Mouse (Mus musculus): ENCODE data around the gene Marveld1.
A peak's percentile ranks its signal among the peaks of the same experiment; 100 is the strongest.

Gene Marveld1

DNA sequence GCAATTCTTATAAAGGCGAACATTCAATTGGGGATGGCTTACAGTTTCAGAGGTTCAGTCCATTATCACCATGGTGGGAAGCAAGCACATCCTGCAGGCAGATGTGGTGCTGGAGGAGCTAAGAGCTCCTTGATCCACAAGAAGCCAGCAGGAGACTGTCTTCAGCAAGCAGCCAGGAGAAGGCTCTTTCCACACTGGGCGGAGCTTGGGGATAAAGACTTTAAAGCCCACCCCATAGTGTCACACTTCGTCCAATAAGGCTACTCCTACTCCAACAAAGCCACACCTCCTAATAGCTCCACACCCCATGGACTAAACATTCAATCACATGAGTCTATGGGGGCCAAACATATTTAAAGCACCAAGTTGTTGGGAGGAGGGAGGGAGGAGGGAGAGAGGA lies 5.2 kb upstream of the Marveld1 start:
- DNase-seq = no peak

- DNase-seq = no peak
Measured at GRCm38 (mm10) chr19:42142757-42143156, 4.4 kb upstream of the Marveld1 start.

DNA sequence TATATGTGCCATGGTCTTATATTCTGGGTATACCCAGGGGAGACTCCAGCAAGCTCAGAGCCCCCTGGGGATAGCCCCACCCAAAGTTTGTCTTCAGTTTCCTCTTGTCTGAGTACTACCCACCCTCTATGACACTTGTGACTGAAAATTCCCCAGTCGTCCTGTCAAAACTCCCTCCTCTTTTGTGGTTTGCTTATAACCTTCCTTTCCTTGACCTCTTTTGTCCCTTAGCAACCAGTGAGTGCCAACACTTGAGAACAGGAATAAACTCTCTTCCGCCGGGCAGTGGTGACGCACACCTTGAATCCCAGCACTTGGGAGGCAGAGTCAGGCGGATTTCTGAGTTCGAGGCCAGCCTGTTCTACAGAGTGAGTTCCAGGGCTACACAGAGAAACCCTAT lies 3.1 kb upstream of the Marveld1 start:
- no peak for DNase-seq

GRCm38 (mm10) chr19:42144541-42145167 lies 2.5 kb upstream of the Marveld1 start:
- peak; percentile 91 to 94 for DNase-seq

GRCm38 (mm10) chr19:42145210-42145609 lies 2.0 kb upstream of the Marveld1 start:
- no peak for DNase-seq

DNA sequence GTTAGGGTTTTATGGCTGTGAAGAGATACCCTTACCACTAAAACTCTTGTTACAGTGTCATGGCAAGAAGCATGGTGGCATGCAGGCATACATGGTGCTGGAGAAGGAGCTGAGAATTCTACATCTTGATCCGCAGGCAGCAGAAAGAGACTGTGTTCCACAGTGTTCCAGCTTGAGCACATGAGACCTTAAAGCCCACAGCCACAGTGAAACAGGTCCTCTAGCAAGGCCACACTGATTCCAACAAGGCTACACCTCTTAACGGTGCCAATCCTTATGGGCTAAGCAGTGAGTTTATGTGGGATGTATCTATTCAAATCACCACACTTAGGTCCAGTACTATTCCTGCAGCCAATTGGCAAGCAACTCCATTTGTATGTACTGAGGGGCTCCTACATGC lies 1.5 kb upstream of the Marveld1 start:
- DNase-seq = no peak

- DNase-seq = no peak
Measured at GRCm38 (mm10) chr19:42146276-42147010, 757 bp upstream of the Marveld1 start.

DNA sequence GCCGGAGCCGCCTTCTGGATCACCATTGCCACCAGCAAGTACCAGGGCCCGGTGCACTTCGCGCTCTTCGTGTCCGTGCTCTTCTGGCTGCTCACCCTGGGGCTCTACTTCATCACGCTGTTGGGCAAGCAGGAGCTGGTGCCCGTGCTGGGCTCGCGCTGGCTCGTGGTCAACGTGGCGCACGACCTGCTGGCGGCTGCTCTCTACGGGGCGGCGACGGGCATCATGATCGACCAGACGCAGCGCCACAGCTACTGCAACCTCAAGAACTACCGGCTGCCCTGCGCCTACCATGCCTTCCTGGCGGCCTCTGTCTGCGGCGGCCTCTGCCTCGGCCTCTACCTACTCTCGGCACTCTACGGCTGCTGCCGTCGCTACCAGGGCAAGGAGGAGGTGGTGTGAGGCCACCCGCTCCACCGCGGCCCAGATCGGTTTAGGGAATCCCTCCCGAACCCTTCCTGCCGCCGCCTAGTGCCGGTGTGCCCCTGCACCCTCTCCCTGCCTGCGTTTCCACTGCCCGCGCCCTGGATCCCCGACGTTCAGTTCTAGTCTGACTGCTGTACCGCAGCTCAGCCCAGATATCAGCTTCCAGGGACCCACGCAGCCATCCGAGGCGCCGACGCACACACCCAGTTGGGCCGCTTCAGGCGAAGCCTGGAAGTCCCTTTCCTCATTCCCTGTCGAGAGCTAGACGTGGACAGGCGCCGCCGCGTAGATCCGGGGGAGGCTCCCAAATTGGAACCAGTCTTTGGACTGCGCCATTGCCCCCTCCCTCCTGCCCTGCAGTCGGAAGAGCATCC lies 769 bp downstream of the Marveld1 start:
- DNase-seq = peak; percentile 76 to 78

- no peak for DNase-seq
Measured at GRCm38 (mm10) chr19:42148569-42148860, 1.3 kb downstream of the Marveld1 start.

GRCm38 (mm10) chr19:42151990-42152389 lies 4.8 kb downstream of the Marveld1 start:
- peak; percentile 93 to 95 for DNase-seq

- no peak for DNase-seq
Measured at GRCm38 (mm10) chr19:42157493-42158237, 10.5 kb downstream of the Marveld1 start.

- no peak for DNase-seq
Measured at GRCm38 (mm10) chr19:42158246-42159017, 11.2 kb downstream of the Marveld1 start.

DNA sequence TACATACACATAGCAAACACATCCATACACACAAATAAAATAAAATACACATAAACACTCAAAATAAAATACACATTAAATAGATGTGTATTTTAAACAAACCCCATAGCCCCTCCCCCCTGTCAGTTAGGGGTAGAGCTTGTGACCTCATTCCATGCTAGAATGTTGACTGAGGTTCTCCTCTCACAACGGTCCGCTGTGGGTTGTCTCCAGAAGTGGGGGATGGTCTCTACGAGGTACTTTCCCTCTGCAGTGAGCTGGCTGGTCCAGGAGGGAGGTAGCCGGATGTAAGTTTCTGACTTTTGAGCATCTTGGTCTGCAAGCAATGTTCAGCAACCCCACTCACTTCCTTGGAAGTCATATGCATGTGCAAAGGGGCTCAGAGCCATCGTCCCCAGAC lies 16.6 kb downstream of the Marveld1 start, which contains the start of gene Zfyve27:
Zfyve27 (plus strand) TSS at position 188 of the 400 bp plus-strand sequence.
- DNase-seq = no peak

DNA sequence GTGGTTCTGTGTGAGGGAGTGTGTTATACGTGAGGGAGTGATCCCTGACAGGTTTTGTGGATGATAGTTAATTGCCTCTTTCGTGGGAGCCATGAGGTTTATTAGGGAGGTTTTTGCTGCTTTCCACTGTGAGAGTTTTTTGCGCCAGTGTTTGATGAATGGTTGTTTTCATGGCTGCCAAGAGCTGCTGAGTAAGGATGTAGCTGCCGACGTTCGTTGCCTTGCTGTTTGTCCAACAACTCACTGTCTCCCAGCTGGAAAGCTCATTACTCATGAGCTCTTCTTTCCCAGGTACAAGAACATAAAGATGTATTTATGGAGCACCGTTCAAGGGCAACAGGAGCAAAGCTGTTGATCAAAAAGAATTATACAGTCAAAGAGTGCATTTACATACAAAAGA lies 17.0 kb downstream of the Marveld1 start:
- DNase-seq = no peak

DNA sequence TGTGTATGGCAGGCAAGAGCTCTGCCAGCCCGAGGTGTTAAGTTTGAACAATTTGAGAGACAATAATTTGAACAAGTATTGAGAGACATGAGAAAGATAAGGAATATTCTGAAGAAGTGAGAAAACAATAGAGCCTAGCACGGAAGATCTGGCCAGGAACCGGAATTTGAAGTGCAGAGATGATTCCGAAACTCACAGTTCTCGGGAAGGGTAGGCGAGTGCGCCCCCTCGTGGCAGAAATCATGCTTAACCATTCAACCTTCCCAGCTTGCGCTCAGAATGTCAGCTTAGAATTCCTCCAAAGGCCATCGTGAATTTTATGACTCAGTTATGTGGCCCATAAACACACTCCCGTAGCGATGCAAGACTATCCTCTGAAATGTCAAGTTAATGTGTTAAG lies 18.9 kb downstream of the Marveld1 start:
- peak; percentile 93 to 97 for DNase-seq

- DNase-seq = peak in 1 of 2 experiments; percentile 55
Measured at GRCm38 (mm10) chr19:42166766-42167165, 19.6 kb downstream of the Marveld1 start.

DNA sequence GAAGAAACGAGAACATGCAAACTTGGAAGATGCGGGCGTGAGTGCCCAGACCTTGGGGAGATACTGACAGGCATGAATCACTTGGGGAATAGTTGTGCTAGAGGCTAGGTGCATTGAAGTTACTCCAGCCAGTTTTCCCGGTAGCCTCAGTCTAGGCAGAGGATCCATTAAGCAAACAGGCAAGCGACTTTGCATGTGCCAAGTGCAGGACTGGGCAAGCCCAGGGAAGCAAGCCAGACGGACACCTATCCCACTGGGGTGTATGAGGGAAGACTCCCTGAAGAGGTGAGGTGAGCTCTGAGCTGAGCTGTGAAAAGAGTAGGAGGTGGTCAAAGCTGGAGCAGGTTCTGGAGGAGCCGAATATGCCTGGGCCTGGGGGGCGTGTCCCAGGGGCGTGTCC lies 20.3 kb downstream of the Marveld1 start:
- no peak for DNase-seq

DNA sequence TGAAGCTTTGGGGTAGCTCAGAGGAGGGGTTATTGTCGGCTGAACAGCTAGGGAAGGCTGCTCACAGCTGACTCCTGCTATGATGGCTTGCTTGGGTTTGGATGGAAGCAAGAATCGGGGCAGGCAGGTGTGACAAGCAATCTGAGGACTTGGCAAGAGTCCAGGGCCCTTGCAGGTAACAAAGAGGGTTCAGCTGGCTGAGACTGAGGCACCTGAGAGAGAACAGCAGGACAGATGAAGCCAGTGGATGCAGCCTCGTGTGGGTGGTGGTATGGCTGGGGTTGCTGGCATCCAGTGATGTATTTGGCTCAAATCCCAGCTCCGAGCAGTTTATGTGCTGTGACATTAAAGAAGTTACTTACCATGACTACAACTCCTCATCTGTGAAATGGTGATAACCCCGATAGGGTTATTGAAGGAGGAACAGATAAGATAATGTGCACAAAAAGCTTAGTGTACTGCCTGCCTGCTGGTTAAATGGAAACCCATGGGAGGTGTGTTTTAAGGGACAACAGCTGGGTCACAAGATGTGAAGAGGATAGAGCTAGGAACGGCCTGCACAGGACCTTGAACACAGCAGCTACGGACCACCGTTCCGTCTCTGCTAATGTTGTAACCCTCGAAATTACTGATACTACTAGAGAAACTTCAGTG lies 22.2 kb downstream of the Marveld1 start:
- DNase-seq = peak; percentile 46 to 49

- DNase-seq = peak; percentile 97 to 98
Measured at GRCm38 (mm10) chr19:42170025-42170969, 23.1 kb downstream of the Marveld1 start.

- no peak for DNase-seq
Measured at GRCm38 (mm10) chr19:42176841-42177240, 29.6 kb downstream of the Marveld1 start.

Measured in cerebellum, postnatal 10 days (tissue).